Mouse (Mus musculus) layer of hippocampus, adult 9-10 months (tissue): ENCODE data around the gene Ankrd22.
A peak's percentile ranks its signal among the peaks of the same experiment; 100 is the strongest.

ENCODE experiments used
- DNase-seq: peaks from one replicate; pipeline ENCODE4 v3.0.0; 2022; ENCODE audit warnings: low spot score

Gene Ankrd22

DNA sequence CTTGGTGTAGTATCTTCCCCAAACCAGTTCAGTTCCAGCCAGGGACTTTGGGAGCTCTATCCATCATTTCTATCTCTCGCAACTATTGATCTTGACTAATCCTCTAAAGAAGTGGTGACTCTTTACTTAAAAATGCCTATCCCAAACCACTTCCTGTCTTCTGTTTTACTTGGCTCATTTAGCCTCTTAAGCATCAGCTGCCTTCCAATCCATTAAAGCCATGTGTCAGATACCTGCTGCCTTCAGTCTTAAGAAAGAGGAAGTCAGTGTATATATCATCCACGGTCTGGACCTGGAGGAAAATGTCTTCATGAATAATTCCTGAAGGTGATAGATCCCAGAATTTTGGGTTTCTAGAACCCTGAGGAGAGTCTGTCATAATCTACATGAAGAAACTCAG lies 14.5 kb upstream of the Ankrd22 start:
- DNase-seq: no peak

- no peak for DNase-seq
Measured at GRCm38 (mm10) chr19:34179136-34179535, 13.3 kb upstream of the Ankrd22 start.

DNA sequence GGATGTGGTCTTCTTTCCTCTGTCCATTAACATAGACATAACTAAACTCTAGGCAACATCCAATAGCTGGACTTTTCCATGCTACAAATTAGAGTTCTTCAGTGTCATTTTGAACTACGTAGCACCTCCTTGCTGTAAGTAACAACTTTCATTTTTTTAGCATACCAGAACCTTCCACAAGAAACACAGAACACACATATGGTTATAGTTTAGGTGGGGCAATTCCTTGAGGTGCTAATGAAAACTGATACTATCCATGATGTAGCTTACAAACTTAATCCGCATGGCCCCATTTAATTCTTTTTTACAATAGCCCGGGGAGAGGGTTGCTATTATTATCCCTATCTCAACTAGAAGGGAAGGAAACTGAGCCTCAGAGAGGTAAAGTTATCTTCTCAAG lies 8.2 kb upstream of the Ankrd22 start:
- no peak for DNase-seq

- no peak for DNase-seq
Measured at GRCm38 (mm10) chr19:34171167-34171566, 5.3 kb upstream of the Ankrd22 start.

GRCm38 (mm10) chr19:34169121-34169520 lies 3.3 kb upstream of the Ankrd22 start:
- DNase-seq: no peak

DNA sequence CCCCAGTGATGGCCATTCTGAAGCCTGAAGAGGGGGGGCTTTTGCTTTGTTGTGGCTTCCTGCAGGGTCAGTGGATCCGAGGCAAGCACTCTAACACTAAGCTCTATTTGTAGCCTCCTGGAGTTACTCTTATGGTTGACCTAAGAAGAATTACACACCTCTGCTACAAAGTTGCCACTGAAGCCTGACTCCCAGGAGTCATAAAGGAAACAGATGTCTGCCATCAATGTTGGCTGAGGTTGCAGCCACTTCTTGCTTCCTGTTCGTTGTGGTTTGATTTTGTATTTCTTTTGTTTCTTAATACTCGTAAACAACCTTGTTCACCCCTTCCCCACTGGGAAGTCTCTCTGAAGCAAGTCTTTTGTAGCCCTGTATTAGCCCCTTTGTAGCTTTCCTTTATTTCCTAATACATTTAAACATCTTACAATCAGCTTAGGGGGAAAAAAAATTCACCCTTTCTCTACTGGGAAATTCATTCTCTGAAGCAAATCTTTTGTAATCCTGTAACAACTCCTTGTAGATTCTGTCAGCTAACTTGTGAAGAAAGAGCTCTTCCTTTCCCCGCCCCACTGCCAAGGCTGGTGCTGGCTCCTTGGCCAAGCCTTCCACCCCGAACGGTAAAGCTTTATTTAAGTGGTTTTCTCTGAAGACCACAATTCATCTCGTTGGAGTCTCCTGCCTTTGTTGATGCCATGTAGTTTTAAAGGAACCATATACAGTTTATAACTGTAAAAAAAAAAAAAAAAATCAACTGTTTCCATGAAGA lies 2.2 kb upstream of the Ankrd22 start:
- DNase-seq: no peak

DNA sequence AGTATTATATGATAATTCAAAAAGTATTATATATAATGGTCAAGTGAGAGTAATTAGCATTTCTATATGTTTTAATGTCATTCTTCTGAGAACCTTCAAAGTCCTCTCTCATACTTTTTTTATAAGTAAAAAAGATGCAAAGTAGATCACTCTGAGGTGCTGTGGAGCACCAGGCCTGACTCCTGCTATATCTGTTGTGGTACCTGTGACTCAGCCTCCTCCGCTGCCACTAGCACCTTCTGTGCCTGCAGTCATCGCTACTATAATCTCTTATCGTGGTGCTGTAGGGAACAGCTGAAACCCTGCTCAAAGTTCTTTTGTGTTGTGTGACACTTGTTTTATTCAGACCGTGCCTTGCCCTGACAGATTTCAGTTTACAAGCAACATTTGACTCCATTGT lies 533 bp upstream of the Ankrd22 start:
- DNase-seq: no peak

DNA sequence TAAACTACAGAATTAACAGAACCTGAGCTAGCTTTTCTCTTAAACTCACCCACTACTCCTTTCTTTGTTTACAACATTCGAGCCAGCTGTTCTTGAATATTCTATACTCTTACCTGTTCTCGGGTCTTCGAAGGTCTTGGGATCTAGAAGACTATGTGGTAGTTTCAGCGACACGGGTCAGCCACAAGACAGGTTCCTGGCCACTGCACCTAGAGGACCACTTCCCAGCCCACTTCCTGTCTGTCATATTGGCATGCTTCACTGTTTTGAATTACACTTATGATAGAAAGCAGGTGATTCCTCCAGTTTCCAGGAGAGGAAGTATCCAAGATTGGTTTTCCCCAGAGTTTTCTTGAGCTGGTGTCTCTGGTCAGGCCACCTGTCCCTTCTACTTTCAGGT lies 3.2 kb downstream of the Ankrd22 start:
- DNase-seq: no peak

- no peak for DNase-seq
Measured at GRCm38 (mm10) chr19:34153263-34154144, 12.3 kb downstream of the Ankrd22 start.

DNA sequence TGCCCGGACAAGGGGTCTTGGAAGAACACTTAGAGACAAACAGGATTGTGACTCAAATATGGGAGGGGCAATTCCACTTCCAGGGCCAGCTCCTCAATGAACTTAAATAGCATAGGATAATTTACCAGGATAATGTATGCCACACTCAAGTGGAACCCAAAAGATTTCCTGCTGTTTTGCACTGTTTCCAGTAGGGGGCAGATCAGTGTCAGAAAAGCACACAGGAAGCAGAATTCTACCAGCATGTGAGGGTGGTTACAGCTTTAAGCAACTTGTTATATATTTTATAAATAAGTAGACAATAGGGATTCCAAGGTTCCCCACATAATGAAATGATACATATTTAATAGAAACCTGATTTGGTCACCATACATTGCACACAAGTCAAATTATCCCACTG lies 13.9 kb downstream of the Ankrd22 start:
- peak; percentile 24 for DNase-seq

DNA sequence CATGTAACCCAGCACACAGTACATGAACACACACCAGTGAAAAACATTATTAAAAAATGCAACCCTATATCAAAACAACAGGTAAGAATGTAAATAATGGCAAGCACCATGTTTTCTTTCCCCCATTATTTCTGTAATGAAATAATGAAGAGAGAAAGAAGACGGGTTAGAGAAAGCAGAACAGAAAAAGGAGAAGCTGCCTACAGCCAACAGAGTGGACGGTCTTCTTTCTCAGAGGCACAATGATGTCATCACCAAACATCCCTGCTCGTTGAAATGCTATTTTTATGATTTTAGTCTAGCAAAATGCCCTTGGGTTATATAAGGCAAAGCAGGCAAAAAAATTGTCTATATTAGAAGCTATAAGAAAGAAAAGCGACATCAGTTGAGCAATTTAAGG lies 17.4 kb downstream of the Ankrd22 start:
- DNase-seq: no peak

GRCm38 (mm10) chr19:34139431-34140046 lies 26.3 kb downstream of the Ankrd22 start:
- no peak for DNase-seq

DNA sequence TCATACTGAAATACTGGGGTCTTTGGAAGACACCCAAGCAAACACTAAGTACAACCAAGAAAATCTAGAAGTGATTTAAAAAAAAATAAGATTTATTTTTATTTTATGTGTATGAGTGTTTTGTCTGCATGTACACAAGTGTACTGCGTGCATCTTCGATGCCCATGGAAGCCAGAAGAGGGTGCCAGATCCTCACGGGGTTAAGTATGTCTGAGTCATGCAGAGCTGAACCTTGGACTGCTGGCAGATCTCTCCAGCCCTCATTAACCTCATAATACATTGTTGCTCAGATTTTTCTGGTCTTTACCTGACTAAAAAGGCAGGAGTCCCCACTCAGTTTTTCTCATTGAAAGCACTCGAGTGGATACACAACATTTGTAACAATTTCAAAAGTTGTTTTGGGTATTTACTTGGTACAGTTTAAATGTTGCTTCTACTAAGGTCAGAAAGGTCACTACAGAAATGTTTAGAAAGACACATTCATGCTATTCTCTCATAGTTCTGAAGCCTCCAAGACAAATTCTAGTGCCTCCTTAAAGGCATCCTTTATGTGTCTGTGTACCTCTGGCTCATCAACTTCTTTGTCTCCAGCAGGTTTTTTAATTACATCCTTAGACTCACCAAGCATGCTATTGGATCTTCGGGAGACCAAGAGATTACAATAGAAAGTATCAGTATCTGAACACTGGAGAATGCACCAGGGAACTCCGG lies 27.0 kb downstream of the Ankrd22 start:
- DNase-seq: no peak

DNA sequence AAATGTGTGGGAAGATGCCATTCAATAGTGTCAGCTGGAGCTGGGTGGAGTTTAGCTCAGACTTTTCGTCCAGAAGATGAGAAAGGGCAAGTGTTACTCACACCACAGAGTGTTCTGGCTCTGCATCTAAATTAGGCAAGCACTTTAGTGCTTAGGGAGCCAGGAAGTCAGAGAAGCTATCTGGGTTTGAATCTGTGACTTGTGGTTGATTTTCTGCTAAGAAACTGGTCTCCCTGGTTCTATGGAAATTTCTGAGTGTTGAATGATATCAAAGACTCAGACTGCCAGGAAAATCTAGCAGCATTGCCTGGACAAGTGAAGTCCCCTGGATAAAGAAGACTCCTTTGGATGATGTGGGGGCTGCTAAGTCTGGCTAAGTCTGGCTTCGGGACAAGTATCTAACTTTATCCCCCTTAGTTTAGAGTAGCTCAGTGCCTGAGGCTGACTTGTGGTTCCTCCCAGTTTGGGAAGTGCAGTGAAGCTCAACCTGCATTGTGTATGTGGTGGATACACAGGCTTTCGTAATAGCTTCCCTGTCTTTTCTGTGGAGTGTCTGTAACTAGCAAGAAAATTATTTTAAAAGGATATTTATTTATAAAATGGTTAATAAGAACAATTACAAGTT lies 45.6 kb downstream of the Ankrd22 start:
- DNase-seq: no peak

GRCm38 (mm10) chr19:34119653-34120052 lies 46.2 kb downstream of the Ankrd22 start:
- no peak for DNase-seq

DNA sequence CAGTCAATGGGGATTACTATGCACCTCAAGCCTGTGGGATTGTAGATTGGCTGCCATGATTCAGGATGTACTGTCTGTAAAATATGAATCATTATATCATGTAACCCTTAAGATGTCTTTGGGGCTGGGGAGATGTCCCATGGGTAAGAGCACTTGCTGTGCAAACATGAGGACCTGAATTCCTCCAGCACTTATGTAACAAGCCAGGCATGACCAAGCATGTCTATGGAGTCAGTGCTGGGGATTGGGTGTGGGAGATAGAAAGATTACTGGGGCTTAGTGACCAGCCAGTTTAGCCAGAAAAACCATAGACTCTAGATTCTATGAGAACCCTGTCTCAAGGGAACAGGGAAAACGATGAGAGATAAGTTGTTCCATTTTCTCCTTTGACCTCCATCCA lies 46.8 kb downstream of the Ankrd22 start:
- no peak for DNase-seq

DNA sequence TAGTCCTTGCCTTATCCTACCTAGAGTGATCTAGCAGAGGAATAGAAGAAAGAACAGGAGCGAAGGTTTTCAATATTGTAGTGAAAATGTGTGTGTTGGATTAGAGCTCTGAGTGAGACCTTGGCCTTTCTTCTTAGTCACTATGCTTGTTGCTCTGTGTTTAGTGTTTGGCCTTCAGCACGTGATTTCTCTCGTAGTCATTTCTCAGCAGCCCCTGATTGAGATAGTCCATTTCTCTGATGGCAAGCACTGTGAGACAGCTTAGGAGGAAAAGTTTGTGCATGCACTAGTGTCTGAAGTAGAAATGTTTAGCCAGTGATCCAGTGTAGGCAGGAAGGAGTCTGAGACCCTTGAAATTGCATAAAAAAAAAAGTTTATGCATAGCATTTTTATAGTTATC lies 61.0 kb downstream of the Ankrd22 start:
- DNase-seq: no peak

DNA sequence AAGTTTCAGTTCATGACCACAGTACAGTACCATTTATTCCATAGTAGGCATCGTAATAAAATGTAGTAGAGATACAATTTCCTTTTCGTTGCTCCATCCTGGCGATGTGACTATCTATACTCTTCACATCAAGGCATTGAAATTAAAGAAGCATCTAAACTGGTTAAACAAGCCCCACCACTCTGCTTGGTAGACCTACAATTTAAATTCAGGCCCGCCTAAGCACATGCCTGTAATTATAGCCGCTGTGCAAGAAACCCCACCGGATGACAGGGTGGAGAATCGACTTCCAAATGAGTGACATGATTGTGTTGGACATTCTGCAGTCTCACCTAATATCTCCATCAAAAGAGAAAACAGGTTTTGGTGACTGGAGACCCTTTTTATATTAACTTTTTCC lies 64.0 kb downstream of the Ankrd22 start:
- DNase-seq: no peak

GRCm38 (mm10) chr19:34100633-34101032 lies 65.2 kb downstream of the Ankrd22 start, which contains the start of gene Lipm:
TSS of gene Lipm (plus strand) at chr19:34100933.
- no peak for DNase-seq

DNA sequence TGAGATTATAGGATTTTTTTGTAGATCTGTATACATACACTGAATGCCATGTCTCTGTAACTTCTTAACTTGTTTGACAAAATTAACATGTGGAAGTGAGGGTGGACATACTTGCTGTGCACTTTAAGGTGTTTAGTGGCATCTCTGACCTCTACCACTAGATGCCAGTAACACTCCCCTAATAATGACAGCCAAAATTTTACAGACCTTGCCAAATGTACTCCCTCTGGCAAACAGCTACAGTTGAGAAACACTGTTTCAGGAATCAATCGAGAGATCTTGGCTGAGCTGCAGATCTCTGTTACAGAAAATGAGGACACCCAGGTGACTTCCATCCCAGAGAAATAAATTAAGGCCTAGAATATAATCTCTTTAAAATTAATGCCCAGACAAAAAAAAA lies 69.6 kb downstream of the Ankrd22 start:
- no peak for DNase-seq

DNA sequence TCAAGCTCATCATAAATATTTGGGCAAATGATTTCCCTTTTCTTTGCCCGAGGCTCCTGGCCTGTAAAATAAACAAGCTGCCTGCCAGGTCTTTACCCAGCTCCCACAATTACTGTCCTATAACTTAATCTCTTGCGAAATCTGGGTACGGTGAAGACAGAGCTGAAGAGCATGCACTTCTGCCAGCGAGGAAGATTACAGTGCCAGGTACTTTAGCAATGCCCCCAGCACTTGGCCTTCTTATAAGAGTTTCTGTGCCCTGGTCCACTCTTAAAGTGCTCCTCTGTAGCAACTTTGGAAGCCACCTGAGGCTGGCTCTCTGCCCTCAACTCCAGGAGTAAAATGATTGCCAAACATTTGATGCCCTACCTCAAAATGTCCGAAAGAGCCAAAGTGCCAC lies 70.5 kb downstream of the Ankrd22 start:
- DNase-seq: no peak
